Mouse (Mus musculus) kidney, embryonic 16.5 days (tissue): ENCODE data around the gene Ppp1r13l. TPM values are rescaled to one million over a fixed set of nuclear protein-coding genes. Genes with fewer than 3 reads are reported as not detected.

Experiments
- ATAC-seq: fragments of 200-750 bp; cut with Nextera tagmentation; 2 replicates; pipeline ENCODE4 v1.8.0; 2017; ENCODE audit warnings: moderate TSS enrichment; ENCODE audit not compliant: low FRiP score, low TSS enrichment
- H3K27ac ChIP-seq: fragments of 300-500 bp; sonication (generic); 2 replicates; pipeline ENCODE4 v1.5.1; 2014; ENCODE audit warnings: low read length
- H3K27me3 ChIP-seq: fragments of 300-500 bp; sonication (generic); 2 replicates; pipeline ENCODE4 v1.6.1; 2014; ENCODE audit warnings: low read length, control low read depth, mixed read lengths; ENCODE audit not compliant: insufficient read depth
- H3K36me3 ChIP-seq: fragments of 300-500 bp; sonication (generic); 2 replicates; pipeline ENCODE4 v1.6.1; 2014; ENCODE audit warnings: low read length, control low read depth, mixed read lengths; ENCODE audit not compliant: insufficient read depth
- H3K4me1 ChIP-seq: fragments of 300-500 bp; sonication (generic); 2 replicates; pipeline ENCODE4 v1.6.1; 2014; ENCODE audit warnings: low read length, control low read depth, mixed read lengths; ENCODE audit not compliant: insufficient read depth
- H3K4me2 ChIP-seq: fragments of 300-500 bp; sonication (generic); replicated peaks from 2 replicates; pipeline ENCODE4 v1.6.1; 2014; ENCODE audit warnings: low read depth, low read length
- H3K4me3 ChIP-seq: fragments of 300-500 bp; sonication (generic); 2 replicates; pipeline ENCODE4 v1.5.1; 2014; ENCODE audit warnings: mild to moderate bottlenecking, low read length
- H3K9ac ChIP-seq: fragments of 300-500 bp; sonication (generic); replicated peaks from 2 replicates; pipeline ENCODE4 v1.6.1; 2014; ENCODE audit warnings: low read length
- H3K9me3 ChIP-seq: fragments of 300-500 bp; sonication (generic); 2 replicates; pipeline ENCODE4 v1.6.1; 2016; ENCODE audit warnings: low read length, control low read depth
- WGBS: fragments of 180-500 bp; shearing (Covaris S2); extraction: QIAGEN DNeasy Blood & Tissue Kit; methylation state at CpG from one replicate; pipeline ENCODE4 v1.1.7; 2014; 5-methylcytosine and 5-hydroxymethylcytosine counted together
- polyA plus RNA-seq: library from polyadenylated mRNA; unstranded; fragments of >200 nt; fragmentation: Nextera tagmentation; extraction: Ambion mirVana; gene quantifications from 2 replicates; pipeline ENCODE4 v1.2.1, GENCODE M21; 2015

The Ppp1r13l gene
- 3.3 and 4.0 TPM in 2 replicates for polyA plus RNA-seq

- ATAC-seq: peak; percentile 61
- H3K27me3 ChIP-seq: no peaks in the 10 kb centered on the region
- H3K4me3 ChIP-seq: peak within 1 kb of the TSS; percentile 75
- H3K4me1 ChIP-seq: peaks cover 28% of the 10 kb centered on the region
- H3K9ac ChIP-seq: peak within 1 kb of the TSS; percentile 78
- H3K9me3 ChIP-seq: no peaks in the 10 kb centered on the region
- peak within 1 kb of the TSS; percentile 36 for H3K27ac ChIP-seq
- H3K36me3 ChIP-seq: peaks cover 30% of the 10 kb centered on the region
- under 1% methylated on average over 31 of the region's 31 CpGs for WGBS
- peak within 1 kb of the TSS; percentile 98 for H3K4me2 ChIP-seq
These were observed at the start of gene Ppp1r13l, which contains the start of gene Cd3eap for GRCm38 (mm10) chr7:19359299-19359891. TSS of gene Ppp1r13l (plus strand) at chr7:19359749. TSS of gene Cd3eap (minus strand) at chr7:19359483.

GRCm38 (mm10) chr7:19309884-19310641 lies 49.5 kb upstream of the Ppp1r13l start, which contains the start of gene Fosb:
TSS of gene Fosb (minus strand) at chr7:19310051.
- no peak within 1 kb of the TSS for H3K27ac ChIP-seq
- ATAC-seq: peak; percentile 83

GRCm38 (mm10) chr7:19311991-19312390 lies 47.6 kb upstream of the Ppp1r13l start:
- no peak overlapping the region for H3K9ac ChIP-seq
- H3K36me3 ChIP-seq: no peaks in the 10 kb centered on the region
- peaks cover 15% of the 10 kb centered on the region for H3K4me1 ChIP-seq
- H3K27ac ChIP-seq: no peak overlapping the region
- no peak overlapping the region for H3K4me3 ChIP-seq
- no peak overlapping the region for H3K4me2 ChIP-seq
- no peak for ATAC-seq
- WGBS: 25% methylated on average over 4 of the region's 4 CpGs
- H3K9me3 ChIP-seq: no peaks in the 10 kb centered on the region
- peaks cover 9% of the 10 kb centered on the region for H3K27me3 ChIP-seq

More at GRCm38 (mm10) chr7:19309884-19310641, 49.5 kb upstream of the Ppp1r13l start, which contains the start of gene Fosb:
- H3K4me2 ChIP-seq: peak within 1 kb of the TSS; percentile 100
- H3K27me3 ChIP-seq: peaks cover 23% of the 10 kb centered on the region
- H3K9me3 ChIP-seq: no peaks in the 10 kb centered on the region
- H3K4me1 ChIP-seq: peaks cover 16% of the 10 kb centered on the region
- WGBS: under 1% methylated on average over 49 of the region's 49 CpGs
- no peaks in the 10 kb centered on the region for H3K36me3 ChIP-seq
- H3K4me3 ChIP-seq: peak within 1 kb of the TSS; percentile 74
- peak within 1 kb of the TSS; percentile 63 for H3K9ac ChIP-seq

GRCm38 (mm10) chr7:19314033-19314432 lies 45.5 kb upstream of the Ppp1r13l start:
- H3K27me3 ChIP-seq: peaks cover 5% of the 10 kb centered on the region; the same call in 1 of the 2 replicates
- 52% methylated on average over 5 of the region's 5 CpGs for WGBS
- H3K4me3 ChIP-seq: no peak overlapping the region
- H3K9me3 ChIP-seq: no peaks in the 10 kb centered on the region
- ATAC-seq: no peak
- H3K9ac ChIP-seq: no peak overlapping the region
- peaks cover 6% of the 10 kb centered on the region; the same call in 1 of the 2 replicates for H3K4me1 ChIP-seq
- H3K27ac ChIP-seq: no peak overlapping the region
- H3K4me2 ChIP-seq: no peak overlapping the region
- no peaks in the 10 kb centered on the region for H3K36me3 ChIP-seq

- Histone ChIP-seq H3K27ac (no peak overlapping the region), H3K4me2 (no peak overlapping the region), H3K4me3 (no peak overlapping the region), H3K9ac (no peak overlapping the region), H3K9me3 (no peaks in the 10 kb centered on the region), H3K27me3 (peaks cover 5% of the 10 kb centered on the region; the same call in 1 of the 2 replicates), H3K4me1 (peaks cover 12% of the 10 kb centered on the region), H3K36me3 (no peaks in the 10 kb centered on the region)
- 58% methylated on average over 14 of the region's 14 CpGs for WGBS
- ATAC-seq: no peak
These were observed 42.9 kb upstream of the Ppp1r13l start for GRCm38 (mm10) chr7:19316451-19317161.

- H3K4me2 ChIP-seq: no peak overlapping the region
- H3K9me3 ChIP-seq: no peaks in the 10 kb centered on the region
- H3K9ac ChIP-seq: no peak overlapping the region
- H3K27me3 ChIP-seq: peaks cover 5% of the 10 kb centered on the region; the same call in 1 of the 2 replicates
- no peak overlapping the region for H3K27ac ChIP-seq
- no peaks in the 10 kb centered on the region for H3K36me3 ChIP-seq
- ATAC-seq: no peak
- H3K4me1 ChIP-seq: peaks cover 12% of the 10 kb centered on the region
- WGBS: 70% methylated on average over 2 of the region's 2 CpGs
- no peak overlapping the region for H3K4me3 ChIP-seq
These were observed 41.3 kb upstream of the Ppp1r13l start for GRCm38 (mm10) chr7:19318201-19318600.

DNA sequence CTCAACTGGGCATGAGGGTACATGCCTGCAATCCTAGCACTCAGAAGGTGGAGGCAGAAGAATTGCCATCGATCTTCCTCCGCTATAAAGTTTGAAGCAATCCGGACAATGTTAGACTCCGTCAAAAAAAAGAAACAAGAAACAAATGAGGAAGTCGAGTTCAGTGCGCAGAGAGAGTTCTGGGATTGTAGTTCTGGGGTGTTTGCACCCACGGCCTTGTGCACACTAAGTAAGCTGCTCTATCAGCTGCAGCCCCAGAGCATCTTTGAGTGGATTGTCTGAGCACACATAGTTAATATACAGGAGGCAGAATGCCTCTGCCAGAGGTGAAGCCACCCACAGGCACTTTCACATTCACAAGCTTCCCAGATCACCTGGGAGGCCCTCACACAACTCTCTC lies 40.9 kb upstream of the Ppp1r13l start:
- Histone ChIP-seq H3K4me2 (no peak overlapping the region), H3K27me3 (peaks cover 5% of the 10 kb centered on the region; the same call in 1 of the 2 replicates), H3K27ac (no peak overlapping the region), H3K36me3 (no peaks in the 10 kb centered on the region), H3K9me3 (no peaks in the 10 kb centered on the region), H3K4me1 (peaks cover 12% of the 10 kb centered on the region), H3K9ac (no peak overlapping the region), H3K4me3 (no peak overlapping the region)
- 76% methylated on average over 7 of the region's 7 CpGs for WGBS
- ATAC-seq: no peak

DNA sequence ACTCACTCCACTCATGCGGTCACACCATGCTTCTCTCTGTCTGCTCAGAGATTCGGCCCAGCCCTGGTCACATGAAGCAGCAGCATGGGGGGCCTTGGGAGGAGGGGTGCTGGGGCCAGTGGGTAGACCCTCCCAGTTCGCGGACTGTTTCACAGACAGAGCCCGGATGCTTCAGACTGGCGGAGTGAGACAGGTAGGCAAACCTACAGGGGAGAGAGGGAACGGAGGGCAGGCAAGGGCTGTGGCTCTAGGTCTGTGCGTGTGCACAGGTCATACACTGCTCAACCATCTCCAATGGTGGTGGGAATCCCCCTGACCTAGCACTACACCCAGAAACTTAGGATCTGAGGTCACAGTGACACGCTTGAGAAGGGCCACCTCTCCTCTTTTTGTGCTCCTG lies 40.1 kb upstream of the Ppp1r13l start:
- ATAC-seq: peak; percentile 73
- peak overlapping the region; percentile 49 for H3K4me3 ChIP-seq
- H3K9ac ChIP-seq: peak overlapping the region; percentile 57
- H3K4me1 ChIP-seq: peaks cover 12% of the 10 kb centered on the region
- H3K4me2 ChIP-seq: peak overlapping the region; percentile 80
- 17% methylated on average over 9 of the region's 9 CpGs for WGBS
- H3K9me3 ChIP-seq: no peaks in the 10 kb centered on the region
- H3K36me3 ChIP-seq: no peaks in the 10 kb centered on the region
- H3K27me3 ChIP-seq: peaks cover 5% of the 10 kb centered on the region; the same call in 1 of the 2 replicates
- no peak overlapping the region for H3K27ac ChIP-seq

DNA sequence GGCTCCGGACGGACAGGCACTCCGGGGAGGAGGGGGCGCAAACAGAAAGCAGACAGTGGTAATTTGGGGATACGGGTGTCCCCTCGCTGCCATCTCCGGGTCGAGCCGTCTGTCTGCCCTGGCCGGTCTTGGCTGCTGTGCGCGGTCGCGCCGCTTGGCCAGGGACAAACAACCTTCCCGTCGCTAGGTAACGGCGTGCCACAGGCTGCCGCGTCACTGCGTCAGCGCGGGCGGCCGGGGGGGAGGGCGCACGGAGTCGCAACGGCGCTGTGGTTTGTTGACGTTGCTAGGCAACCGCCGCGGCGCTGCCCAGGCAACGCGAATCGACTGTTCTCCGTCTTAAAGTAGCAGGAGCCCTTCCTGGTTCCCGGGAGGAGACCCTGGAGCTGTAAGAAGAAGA lies 39.6 kb upstream of the Ppp1r13l start:
- peak overlapping the region; percentile 80 for H3K4me2 ChIP-seq
- H3K4me3 ChIP-seq: peak overlapping the region; percentile 49
- under 1% methylated on average over 41 of the region's 41 CpGs for WGBS
- H3K9me3 ChIP-seq: no peaks in the 10 kb centered on the region
- H3K36me3 ChIP-seq: no peaks in the 10 kb centered on the region
- H3K27ac ChIP-seq: no peak overlapping the region
- ATAC-seq: peak; percentile 96
- peak overlapping the region; percentile 57 for H3K9ac ChIP-seq
- peaks cover 5% of the 10 kb centered on the region; the same call in 1 of the 2 replicates for H3K27me3 ChIP-seq
- peaks cover 12% of the 10 kb centered on the region for H3K4me1 ChIP-seq
